Mouse (Mus musculus): ENCODE results near the gene Pcolce2. TPM values are rescaled to one million over a fixed set of nuclear protein-coding genes. Genes with fewer than 3 reads are reported as not detected.

Pcolce2 gene
- polyA plus RNA-seq, 1 experiment from 2014 or later, result 2.4 TPM

- H3K9ac ChIP-seq (ENCODE audit: low read length), result no peak overlapping the region
- WGBS, result 68% methylated on average over 4 of the region's 4 CpGs
- 0 out of 2 replicates have a peak overlapping the region, but pooled peaks have one; percentile 77 for H3K4me3 ChIP-seq (ENCODE audit: low read depth, low read length)
- no peaks in the 10 kb centered on the region for H3K9me3 ChIP-seq (replicated peaks; ENCODE audit: control insufficient read depth, low read length)
- H3K27me3 ChIP-seq (replicated peaks; ENCODE audit: control insufficient read depth, insufficient read depth, low read length), result peaks cover 7% of the 10 kb centered on the region; the same call in 1 of the 2 replicates
- DNase-seq (ENCODE audit: low spot score) (no peak), ATAC-seq (no peak)
- H3K4me1 ChIP-seq (ENCODE audit: control insufficient read depth, insufficient read depth, low read length), result no peaks in the 10 kb centered on the region
- H3K4me2 ChIP-seq (ENCODE audit: low read length), result peak overlapping the region; percentile 99; the same call in 1 of the 2 replicates
- no peak overlapping the region for H3K27ac ChIP-seq (ENCODE audit: low read depth, low read length)
- H3K36me3 ChIP-seq (ENCODE audit: control insufficient read depth, insufficient read depth, low read length), result no peaks in the 10 kb centered on the region
Observed at GRCm38 (mm10) chr9:95636395-95636794, 1.0 kb upstream of the Pcolce2 start.

GRCm38 (mm10) chr9:95639919-95640318 lies 2.5 kb downstream of the Pcolce2 start:
- Histone ChIP-seq H3K9ac (ENCODE audit: low read length) (no peak overlapping the region), H3K4me3 (ENCODE audit: low read depth, low read length) (no peak overlapping the region), H3K4me2 (ENCODE audit: low read length) (no peak overlapping the region), H3K36me3 (ENCODE audit: control insufficient read depth, insufficient read depth, low read length) (no peaks in the 10 kb centered on the region), H3K4me1 (ENCODE audit: control insufficient read depth, insufficient read depth, low read length) (no peaks in the 10 kb centered on the region), H3K27ac (ENCODE audit: low read depth, low read length) (no peak overlapping the region), H3K9me3 (replicated peaks; ENCODE audit: control insufficient read depth, low read length) (no peaks in the 10 kb centered on the region), H3K27me3 (replicated peaks; ENCODE audit: control insufficient read depth, insufficient read depth, low read length) (peaks cover 7% of the 10 kb centered on the region; the same call in 1 of the 2 replicates)
- ATAC-seq (no peak), DNase-seq (ENCODE audit: low spot score) (no peak)
- 38% methylated on average over 4 of the region's 4 CpGs for WGBS

- DNase-seq (ENCODE audit: low spot score) (no peak), ATAC-seq (no peak)
- no peaks in the 10 kb centered on the region for H3K4me1 ChIP-seq (ENCODE audit: control insufficient read depth, insufficient read depth, low read length)
- H3K9me3 ChIP-seq (replicated peaks; ENCODE audit: control insufficient read depth, low read length), result no peaks in the 10 kb centered on the region; the same call in 1 of the 2 replicates
- 94% methylated on average over 8 of the region's 8 CpGs for WGBS
- H3K4me2 ChIP-seq (ENCODE audit: low read length), result no peak overlapping the region
- H3K27ac ChIP-seq (ENCODE audit: low read depth, low read length), result no peak overlapping the region
- no peaks in the 10 kb centered on the region for H3K27me3 ChIP-seq (replicated peaks; ENCODE audit: control insufficient read depth, insufficient read depth, low read length)
- no peaks in the 10 kb centered on the region for H3K36me3 ChIP-seq (ENCODE audit: control insufficient read depth, insufficient read depth, low read length)
- H3K9ac ChIP-seq (ENCODE audit: low read length), result no peak overlapping the region
- H3K4me3 ChIP-seq (ENCODE audit: low read depth, low read length), result no peak overlapping the region
Observed at GRCm38 (mm10) chr9:95645926-95646325, 8.5 kb downstream of the Pcolce2 start.

- no peak for DNase-seq (ENCODE audit: low spot score)
- H3K4me2 ChIP-seq (ENCODE audit: low read length), result no peak overlapping the region
- no peak overlapping the region for H3K9ac ChIP-seq (ENCODE audit: low read length)
- H3K36me3 ChIP-seq (ENCODE audit: control insufficient read depth, insufficient read depth, low read length), result no peaks in the 10 kb centered on the region
- no peaks in the 10 kb centered on the region; the same call in 1 of the 2 replicates for H3K9me3 ChIP-seq (replicated peaks; ENCODE audit: control insufficient read depth, low read length)
- H3K4me3 ChIP-seq (ENCODE audit: low read depth, low read length), result no peak overlapping the region
- no peak for ATAC-seq
- H3K27me3 ChIP-seq (replicated peaks; ENCODE audit: control insufficient read depth, insufficient read depth, low read length), result no peaks in the 10 kb centered on the region
- 85% methylated on average over 6 of the region's 6 CpGs for WGBS
- no peak overlapping the region for H3K27ac ChIP-seq (ENCODE audit: low read depth, low read length)
- H3K4me1 ChIP-seq (ENCODE audit: control insufficient read depth, insufficient read depth, low read length), result no peaks in the 10 kb centered on the region
Observed at GRCm38 (mm10) chr9:95653363-95653762, 16.0 kb downstream of the Pcolce2 start.

GRCm38 (mm10) chr9:95654356-95654755 lies 17.0 kb downstream of the Pcolce2 start:
- no peaks in the 10 kb centered on the region for H3K36me3 ChIP-seq (ENCODE audit: control insufficient read depth, insufficient read depth, low read length)
- H3K27ac ChIP-seq (ENCODE audit: low read depth, low read length), result no peak overlapping the region
- no peak overlapping the region for H3K4me3 ChIP-seq (ENCODE audit: low read depth, low read length)
- DNase-seq (ENCODE audit: low spot score) (no peak), ATAC-seq (no peak)
- no peak overlapping the region for H3K9ac ChIP-seq (ENCODE audit: low read length)
- no peaks in the 10 kb centered on the region; the same call in 1 of the 2 replicates for H3K9me3 ChIP-seq (replicated peaks; ENCODE audit: control insufficient read depth, low read length)
- H3K27me3 ChIP-seq (replicated peaks; ENCODE audit: control insufficient read depth, insufficient read depth, low read length), result no peaks in the 10 kb centered on the region
- no peak overlapping the region for H3K4me2 ChIP-seq (ENCODE audit: low read length)
- WGBS, result 97% methylated on average over 5 of the region's 5 CpGs
- no peaks in the 10 kb centered on the region for H3K4me1 ChIP-seq (ENCODE audit: control insufficient read depth, insufficient read depth, low read length)

GRCm38 (mm10) chr9:95657941-95658340 lies 20.5 kb downstream of the Pcolce2 start:
- H3K36me3 ChIP-seq (ENCODE audit: control insufficient read depth, insufficient read depth, low read length), result no peaks in the 10 kb centered on the region
- H3K27ac ChIP-seq (ENCODE audit: low read depth, low read length), result no peak overlapping the region
- H3K9me3 ChIP-seq (replicated peaks; ENCODE audit: control insufficient read depth, low read length), result no peaks in the 10 kb centered on the region
- no peak overlapping the region for H3K4me2 ChIP-seq (ENCODE audit: low read length)
- H3K9ac ChIP-seq (ENCODE audit: low read length), result no peak overlapping the region
- DNase-seq (ENCODE audit: low spot score) (no peak), ATAC-seq (no peak)
- no peaks in the 10 kb centered on the region for H3K27me3 ChIP-seq (replicated peaks; ENCODE audit: control insufficient read depth, insufficient read depth, low read length)
- H3K4me3 ChIP-seq (ENCODE audit: low read depth, low read length), result no peak overlapping the region
- H3K4me1 ChIP-seq (ENCODE audit: control insufficient read depth, insufficient read depth, low read length), result no peaks in the 10 kb centered on the region
- 84% methylated on average over 2 of the region's 2 CpGs for WGBS

- Histone ChIP-seq H3K27me3 (replicated peaks; ENCODE audit: control insufficient read depth, insufficient read depth, low read length) (no peaks in the 10 kb centered on the region), H3K4me1 (ENCODE audit: control insufficient read depth, insufficient read depth, low read length) (peaks cover 20% of the 10 kb centered on the region), H3K4me2 (ENCODE audit: low read length) (no peak overlapping the region), H3K9me3 (replicated peaks; ENCODE audit: control insufficient read depth, low read length) (no peaks in the 10 kb centered on the region), H3K9ac (ENCODE audit: low read length) (no peak overlapping the region), H3K27ac (ENCODE audit: low read depth, low read length) (no peak overlapping the region; the same call in 1 of the 2 replicates), H3K4me3 (ENCODE audit: low read depth, low read length) (no peak overlapping the region), H3K36me3 (ENCODE audit: control insufficient read depth, insufficient read depth, low read length) (no peaks in the 10 kb centered on the region)
- peak; percentile 78 for ATAC-seq
- 12% methylated on average over 10 of the region's 10 CpGs for WGBS
- DNase-seq (ENCODE audit: low spot score), result peak; percentile 76
Observed at GRCm38 (mm10) chr9:95664290-95664989, 27.0 kb downstream of the Pcolce2 start.

GRCm38 (mm10) chr9:95665835-95666234 lies 28.4 kb downstream of the Pcolce2 start:
- DNase-seq (ENCODE audit: low spot score) (peak; percentile 24), ATAC-seq (no peak)
- H3K4me2 ChIP-seq (ENCODE audit: low read length), result no peak overlapping the region
- H3K9ac ChIP-seq (ENCODE audit: low read length), result no peak overlapping the region
- 77% methylated on average over 6 of the region's 6 CpGs for WGBS
- no peaks in the 10 kb centered on the region for H3K27me3 ChIP-seq (replicated peaks; ENCODE audit: control insufficient read depth, insufficient read depth, low read length)
- no peak overlapping the region for H3K27ac ChIP-seq (ENCODE audit: low read depth, low read length)
- H3K9me3 ChIP-seq (replicated peaks; ENCODE audit: control insufficient read depth, low read length), result no peaks in the 10 kb centered on the region
- H3K4me1 ChIP-seq (ENCODE audit: control insufficient read depth, insufficient read depth, low read length), result peaks cover 20% of the 10 kb centered on the region
- H3K4me3 ChIP-seq (ENCODE audit: low read depth, low read length), result no peak overlapping the region
- H3K36me3 ChIP-seq (ENCODE audit: control insufficient read depth, insufficient read depth, low read length), result no peaks in the 10 kb centered on the region

GRCm38 (mm10) chr9:95667836-95668235 lies 30.4 kb downstream of the Pcolce2 start:
- H3K4me2 ChIP-seq (ENCODE audit: low read length), result no peak overlapping the region
- H3K27ac ChIP-seq (ENCODE audit: low read depth, low read length), result no peak overlapping the region
- no peaks in the 10 kb centered on the region for H3K36me3 ChIP-seq (ENCODE audit: control insufficient read depth, insufficient read depth, low read length)
- 0 out of 2 replicates have a peak, but pooled peaks cover 1% of the 10 kb centered on the region for H3K9me3 ChIP-seq (replicated peaks; ENCODE audit: control insufficient read depth, low read length)
- DNase-seq (ENCODE audit: low spot score), result peak; percentile 62
- H3K4me1 ChIP-seq (ENCODE audit: control insufficient read depth, insufficient read depth, low read length), result peaks cover 20% of the 10 kb centered on the region
- WGBS, result 18% methylated on average over 9 of the region's 9 CpGs
- no peaks in the 10 kb centered on the region for H3K27me3 ChIP-seq (replicated peaks; ENCODE audit: control insufficient read depth, insufficient read depth, low read length)
- peak; percentile 54; the same call in 1 of the 2 replicates for ATAC-seq
- no peak overlapping the region for H3K9ac ChIP-seq (ENCODE audit: low read length)
- no peak overlapping the region for H3K4me3 ChIP-seq (ENCODE audit: low read depth, low read length)
